Mouse (Mus musculus) heart, adult 11 months (tissue): ENCODE measurements around the gene Adamts12.
A peak's percentile ranks its signal among the peaks of the same experiment; 100 is the strongest.

Source experiments
- DNase-seq: peaks from one replicate; pipeline ENCODE4 v3.0.0; 2022

Adamts12 gene

DNA sequence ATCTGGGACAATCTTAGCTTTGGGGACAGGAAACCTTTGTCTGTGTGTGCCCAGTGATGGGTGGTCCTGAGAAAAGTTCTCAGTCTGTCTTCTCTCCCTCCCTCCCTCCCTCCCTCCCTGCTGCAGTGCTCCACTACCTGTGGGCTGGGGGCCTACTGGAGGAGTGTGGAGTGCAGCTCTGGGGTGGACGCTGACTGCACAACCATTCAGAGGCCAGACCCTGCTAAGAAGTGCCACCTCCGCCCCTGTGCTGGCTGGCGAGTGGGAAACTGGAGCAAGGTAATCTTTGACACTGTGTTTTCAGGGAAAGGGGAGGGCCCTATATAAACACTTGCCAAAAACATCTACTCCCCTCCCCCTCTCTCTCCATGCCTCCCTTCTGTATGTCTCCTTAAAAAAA, 252.5 kb downstream of the Adamts12 start:
- DNase-seq, result no peak

DNA sequence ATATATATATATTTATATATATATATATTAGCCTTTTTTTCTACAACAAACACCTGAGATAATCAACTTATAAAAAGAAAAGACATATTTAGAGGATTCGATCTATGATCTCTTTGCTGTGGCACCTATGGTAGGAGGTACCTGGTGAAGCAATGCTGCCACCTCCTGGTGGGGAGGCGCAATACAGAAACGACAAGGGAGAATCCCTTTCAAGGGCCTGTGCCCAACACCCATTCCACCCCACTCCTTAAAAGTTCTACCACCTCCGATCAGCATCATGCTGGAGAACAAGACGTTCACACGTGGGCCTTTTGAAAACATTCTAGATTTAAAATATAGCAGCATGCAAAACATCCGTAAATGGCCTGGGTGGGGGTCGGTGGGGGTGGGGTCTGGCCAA, 255.9 kb downstream of the Adamts12 start:
- no peak for DNase-seq

DNA sequence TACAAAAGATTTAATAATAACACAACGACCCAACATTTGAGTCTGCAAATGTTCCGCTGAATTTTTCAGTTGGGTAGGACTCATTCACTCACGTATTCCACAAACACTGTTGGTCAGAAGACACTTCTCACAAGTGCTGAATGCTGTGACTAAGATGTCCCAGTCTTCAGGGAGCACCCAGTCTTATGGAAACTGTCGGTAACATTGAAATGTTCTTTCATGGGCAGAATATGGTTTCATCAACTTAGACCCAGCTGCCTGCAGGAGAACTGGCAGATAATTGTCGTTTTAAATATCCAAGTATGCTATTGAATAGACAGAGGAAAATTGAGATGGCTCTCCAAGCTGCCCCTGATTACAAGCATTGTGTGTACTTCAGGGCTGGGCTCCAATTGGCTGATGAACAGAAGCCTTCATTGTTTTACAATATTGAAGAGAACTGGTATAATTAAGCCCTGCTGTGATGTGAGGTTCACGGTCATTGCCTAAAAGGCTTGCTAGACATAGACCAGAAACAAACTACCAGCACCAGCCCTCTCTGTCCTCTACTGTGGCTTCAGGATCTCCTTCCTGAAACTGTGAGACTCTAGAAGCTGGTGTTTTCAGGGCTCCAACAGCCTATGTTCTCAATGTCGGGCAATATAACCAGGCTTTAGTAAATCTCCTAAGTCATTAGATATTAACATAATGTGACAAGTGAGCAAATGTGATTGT, 275.0 kb downstream of the Adamts12 start:
- no peak for DNase-seq

DNA sequence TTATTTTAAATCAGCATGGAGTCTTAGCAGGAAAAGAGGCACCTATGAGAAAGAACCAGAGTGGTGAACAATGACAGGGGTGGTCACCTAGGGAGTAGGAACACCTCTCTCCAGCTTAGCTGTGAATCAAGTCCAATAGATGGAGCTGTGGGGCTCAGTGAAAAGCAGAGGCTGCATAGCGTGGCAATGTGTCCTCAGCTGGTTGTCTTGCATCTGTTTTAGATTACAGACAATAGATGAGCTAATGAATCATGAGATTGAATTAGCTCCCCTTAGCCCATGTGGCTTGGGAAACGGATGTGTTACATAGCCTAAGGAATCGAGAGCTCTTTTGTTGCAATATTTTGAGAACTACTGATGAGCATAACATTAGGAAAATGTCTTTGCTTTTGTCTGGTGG, 291.3 kb downstream of the Adamts12 start:
- DNase-seq, result no peak

DNA sequence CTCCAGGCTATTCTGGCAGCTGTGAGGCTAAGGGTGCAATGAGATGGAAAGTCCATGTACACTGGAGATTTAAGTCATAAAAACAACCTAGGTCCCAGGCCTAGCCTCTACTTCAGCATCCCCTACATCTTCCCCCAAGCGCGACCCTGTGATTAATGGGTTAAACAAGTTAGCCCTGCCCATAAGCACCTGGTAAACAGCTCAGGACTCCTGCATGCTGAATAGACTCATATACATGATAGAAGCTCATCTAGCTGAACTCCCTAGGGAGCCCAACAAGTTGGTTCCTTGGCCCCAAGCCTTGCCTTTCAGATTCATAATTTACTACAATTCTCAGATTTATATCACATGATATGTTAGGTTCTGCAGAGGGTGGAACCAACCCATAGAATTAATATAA, 292.9 kb downstream of the Adamts12 start:
- no peak for DNase-seq

DNA sequence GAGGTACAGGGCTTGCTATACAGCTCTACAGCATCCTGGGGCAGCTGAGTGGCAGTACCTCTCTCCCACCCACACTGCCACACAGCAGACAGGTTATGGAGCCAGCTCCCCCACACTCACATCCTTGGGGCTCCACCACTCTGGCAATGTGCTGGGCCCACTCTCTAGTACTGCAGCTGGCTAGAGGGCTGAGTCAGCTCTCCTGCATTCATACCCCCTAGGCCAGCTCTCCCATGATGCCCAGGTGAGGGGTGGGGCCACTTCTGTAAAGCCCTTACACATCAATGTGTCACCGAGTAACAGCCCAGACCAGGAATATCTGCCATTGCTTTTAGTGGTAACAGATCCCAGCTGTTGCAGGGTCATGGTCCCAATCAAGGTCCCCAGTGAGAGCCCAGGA, 296.3 kb downstream of the Adamts12 start:
- peak; percentile 81 for DNase-seq

DNA sequence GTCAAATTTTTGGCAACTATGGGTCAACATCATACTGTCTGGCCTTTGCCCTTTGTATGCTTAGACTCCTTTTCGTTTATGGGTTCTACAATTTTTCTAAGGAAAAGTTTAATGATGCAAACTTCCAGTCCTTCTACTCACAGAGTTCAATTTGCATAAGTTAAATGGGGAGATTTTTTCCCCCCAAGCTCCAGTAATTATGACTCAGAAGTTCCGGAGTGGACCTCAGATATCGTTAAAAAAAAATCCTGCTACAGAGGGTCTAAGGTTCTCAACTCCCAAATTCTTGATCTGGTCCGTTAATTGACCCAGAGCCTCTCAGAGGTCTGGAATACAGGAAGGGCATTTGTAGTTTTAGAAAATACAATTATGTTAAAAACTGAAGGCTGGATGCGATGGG, 297.2 kb downstream of the Adamts12 start:
- no peak for DNase-seq

DNA sequence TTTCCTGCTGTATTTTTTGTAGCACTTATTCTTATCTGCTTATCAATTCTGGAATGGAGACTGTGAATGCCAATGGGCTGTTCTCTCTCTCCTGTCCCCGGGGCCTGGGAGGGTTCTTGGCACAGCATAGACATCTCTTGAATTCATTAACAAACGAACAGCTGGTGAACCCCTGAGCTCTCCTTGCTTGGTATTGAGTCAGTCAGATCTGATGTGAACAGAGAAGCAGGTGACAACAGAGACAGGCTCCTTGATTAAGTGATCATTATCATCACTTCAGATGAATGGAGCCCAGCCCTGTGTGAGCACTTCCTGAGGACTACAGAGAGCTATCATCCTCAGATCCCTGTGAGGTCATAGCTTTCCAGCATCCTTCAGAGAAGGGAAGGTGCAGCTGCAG, 299.5 kb downstream of the Adamts12 start:
- peak; percentile 37 for DNase-seq

DNA sequence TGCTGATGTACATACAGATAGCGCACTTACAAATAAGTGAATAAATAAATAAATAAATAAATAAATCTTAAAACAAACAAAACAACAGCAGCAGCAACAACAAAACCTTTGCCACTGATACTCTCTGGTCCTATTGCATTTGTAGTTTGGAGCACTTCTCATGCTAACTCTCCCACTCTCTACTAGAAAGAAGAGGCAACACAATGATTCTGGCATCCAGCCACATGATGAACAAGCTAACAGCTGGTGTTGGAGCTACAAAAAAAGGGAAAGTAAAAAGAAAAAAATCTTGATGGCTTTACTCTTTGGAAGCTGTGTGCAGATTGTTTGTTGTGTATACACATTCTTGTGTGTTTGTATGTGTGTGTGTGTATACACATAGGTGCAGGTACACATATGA, 300.2 kb downstream of the Adamts12 start:
- peak; percentile 19 for DNase-seq

DNA sequence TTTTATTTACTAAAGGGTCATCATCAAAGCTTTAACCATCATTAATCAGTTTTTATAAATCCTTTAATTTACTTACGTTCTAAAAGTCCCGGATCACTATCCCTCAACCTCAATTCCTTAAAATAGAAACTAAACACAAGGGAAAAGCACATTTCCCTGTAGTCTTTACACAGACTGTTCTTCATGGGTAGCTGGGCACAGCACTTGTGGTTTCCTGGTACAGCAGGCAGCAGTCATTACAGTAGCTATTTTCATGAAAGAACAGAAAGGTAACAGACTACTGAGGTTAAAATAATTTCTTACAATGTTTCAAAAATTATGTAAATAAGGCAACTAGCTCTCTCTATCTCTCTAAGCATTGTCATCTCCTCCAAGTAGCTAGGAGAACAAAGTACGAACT, 305.0 kb downstream of the Adamts12 start:
- peak; percentile 8 for DNase-seq

DNA sequence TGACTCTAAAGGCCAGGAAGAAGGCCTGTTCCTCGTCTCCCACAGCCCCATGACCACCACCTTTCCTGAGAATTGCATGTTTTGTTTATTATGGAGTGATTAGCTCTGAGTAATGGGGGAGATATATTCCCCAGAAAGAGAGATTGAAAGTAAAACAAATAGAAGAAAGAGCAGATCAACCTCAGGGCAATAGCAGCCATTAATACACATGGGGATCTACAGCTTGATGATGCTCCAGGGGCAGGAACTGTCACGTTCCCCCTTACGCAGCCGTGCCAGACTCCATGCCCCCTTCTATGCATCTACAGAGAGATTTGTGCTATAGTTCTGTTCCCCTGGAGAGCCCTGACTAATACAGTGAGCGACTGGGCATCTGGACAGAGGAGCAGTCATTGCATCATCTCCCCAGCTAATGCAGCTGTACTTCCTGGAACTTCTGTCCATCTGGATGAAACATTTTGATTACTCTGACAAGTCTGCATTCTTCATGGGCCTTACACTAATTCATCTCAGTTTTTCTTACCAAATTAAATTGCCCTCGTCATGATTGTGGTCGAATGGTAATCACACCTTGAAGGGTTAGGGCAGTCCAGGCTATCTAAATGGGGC, 306.0 kb downstream of the Adamts12 start:
- DNase-seq, result peak; percentile 74

DNA sequence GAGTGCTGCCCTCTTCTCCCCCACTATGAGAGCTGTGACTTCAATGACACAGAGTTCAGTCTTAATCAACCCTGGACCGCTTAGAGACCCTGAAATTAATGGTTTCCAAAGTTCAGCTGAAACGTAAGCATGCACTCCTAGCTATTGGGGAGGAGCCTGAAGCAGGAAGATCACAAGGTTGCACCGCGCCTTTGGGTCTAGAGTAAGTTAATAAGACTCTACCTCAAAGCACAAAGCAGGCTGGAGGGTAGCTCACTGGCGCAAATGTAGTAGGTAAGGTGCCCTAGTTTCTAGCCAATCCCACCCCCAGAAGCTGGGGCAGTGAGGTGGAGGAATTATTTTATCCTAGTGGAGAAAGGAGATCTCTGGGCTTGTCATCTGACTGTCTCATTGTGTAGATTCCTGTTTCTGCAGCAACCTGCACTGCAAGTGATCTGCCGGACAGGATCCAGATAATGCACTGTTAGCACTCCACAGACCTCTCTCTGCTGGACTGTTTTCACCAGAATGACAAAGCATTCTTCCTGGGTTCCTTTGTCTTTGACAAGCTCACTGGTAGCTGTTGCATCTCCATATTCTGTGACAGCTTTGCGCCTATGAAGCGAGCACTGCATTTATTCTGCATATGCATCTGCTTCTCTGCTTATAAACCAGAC, 315.0 kb downstream of the Adamts12 start:
- peak; percentile 74 for DNase-seq

DNA sequence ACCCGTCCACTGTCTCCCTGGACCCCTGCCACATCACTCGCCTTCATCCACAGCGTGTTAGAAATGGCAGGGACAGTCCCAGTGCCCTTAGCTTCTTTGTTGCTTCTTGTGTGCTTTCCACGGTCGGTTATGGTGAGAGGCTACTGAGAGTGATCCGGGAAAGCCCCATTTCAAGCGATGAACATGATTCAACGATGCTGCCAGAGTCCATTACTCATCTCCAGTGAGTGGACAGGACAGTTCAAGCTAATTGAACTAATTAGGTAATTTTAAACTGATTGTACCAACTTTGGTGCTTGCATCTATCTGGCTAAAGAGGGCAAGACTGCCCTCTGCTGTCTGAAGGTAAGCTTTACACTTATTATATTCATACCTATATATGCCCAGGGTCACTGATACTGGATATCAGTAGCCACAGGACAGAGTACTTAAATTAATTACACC, 315.5 kb downstream of the Adamts12 start:
- DNase-seq, result peak; percentile 85

DNA sequence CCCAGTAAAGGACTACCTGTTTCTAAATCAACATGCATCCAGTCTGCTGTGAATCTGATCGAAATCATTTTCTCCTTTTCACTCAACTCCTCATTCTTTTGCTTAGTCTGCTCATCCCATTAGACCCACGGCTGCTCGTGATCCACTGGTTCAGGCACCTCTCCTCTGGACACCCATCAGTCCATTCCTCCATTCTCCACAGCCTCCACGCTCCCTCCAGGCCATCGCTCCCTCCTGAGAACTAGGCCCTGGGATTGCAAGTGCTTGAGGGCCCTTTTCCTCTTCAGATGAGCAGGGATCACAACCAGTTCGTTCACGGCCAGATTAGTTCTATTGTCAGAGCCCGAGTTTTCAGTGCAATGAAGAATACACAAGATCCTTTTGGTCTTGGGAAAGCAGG, 316.0 kb downstream of the Adamts12 start:
- DNase-seq, result peak; percentile 73

DNA sequence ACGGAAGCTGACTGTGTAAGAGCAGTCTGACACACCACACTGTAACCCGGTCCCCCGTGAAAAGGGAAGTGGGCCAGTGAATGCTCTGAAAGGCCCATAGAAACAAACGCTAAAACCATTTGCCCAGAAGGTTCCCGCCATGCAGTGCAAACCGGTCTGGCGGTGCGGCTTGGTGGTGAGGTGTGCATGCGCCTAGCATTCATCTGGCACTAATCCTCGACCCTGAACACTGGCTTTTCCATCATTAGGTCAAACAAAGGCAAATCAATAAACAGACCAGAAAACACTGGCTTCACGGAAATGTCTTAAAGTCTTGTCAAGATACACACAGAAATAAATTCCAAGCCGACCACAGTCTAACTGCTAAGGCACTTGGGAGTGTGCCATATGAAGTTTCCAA, 318.0 kb downstream of the Adamts12 start:
- DNase-seq, result peak; percentile 41

DNA sequence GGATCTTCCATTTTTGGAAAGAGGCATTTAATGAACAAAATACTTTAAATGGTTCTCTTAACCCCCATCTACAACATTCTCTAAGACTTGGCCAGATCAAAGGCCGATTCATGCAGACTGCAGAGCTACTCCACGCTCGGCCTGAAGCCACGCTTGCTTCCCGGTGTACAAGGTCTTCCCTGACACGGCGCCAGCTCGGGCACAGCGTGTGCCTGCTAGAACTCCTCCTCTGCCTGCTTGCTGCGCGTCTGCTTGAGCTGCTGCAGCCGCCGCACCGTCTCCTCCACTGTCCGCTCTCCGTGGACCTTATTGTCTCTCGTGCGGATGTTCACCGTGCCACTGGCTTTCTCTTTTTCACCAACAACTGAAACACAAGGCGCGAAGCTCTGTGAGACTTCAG, 319.2 kb downstream of the Adamts12 start:
- peak; percentile 76 for DNase-seq

DNA sequence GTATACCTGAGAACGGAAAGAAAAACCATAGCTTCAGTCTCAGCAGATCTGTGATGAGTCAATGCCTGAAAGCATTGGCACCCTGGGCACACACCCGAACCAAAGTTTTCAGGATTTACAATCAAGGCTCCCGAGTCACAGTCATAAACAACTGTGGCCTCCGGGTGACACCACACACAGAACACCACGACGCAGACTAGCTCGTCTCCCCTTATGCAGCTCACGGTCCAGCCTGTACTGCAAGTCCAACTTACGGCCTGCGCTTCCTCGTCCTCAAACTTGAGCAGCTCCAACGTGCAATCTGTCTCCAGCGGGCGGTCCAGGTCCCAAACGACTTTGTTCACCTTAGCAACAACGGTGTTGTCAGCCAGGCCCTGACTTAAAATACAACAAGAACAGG, 328.3 kb downstream of the Adamts12 start:
- DNase-seq, result peak; percentile 64

DNA sequence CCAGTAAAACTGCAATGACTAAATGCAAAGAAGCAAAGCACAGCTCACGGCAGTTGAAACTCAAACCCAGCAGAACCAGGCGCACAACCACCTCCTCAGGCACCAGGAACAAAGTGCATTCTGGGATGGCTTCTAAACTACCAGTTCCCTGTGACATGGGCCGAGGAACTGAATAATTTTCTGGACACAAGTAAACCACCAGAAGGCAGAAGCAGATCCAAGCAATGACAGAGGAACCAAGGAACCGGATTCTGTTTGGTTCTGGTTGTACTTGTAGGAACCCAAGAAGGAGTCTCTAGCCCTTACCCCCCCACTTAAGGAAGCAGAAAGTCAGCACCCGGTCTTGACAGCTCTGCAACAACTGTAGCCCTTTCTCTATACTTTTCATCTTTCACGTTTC, 331.8 kb downstream of the Adamts12 start:
- peak; percentile 45 for DNase-seq
